Mouse (Mus musculus): ENCODE measurements around the gene Fam163a.

DNA sequence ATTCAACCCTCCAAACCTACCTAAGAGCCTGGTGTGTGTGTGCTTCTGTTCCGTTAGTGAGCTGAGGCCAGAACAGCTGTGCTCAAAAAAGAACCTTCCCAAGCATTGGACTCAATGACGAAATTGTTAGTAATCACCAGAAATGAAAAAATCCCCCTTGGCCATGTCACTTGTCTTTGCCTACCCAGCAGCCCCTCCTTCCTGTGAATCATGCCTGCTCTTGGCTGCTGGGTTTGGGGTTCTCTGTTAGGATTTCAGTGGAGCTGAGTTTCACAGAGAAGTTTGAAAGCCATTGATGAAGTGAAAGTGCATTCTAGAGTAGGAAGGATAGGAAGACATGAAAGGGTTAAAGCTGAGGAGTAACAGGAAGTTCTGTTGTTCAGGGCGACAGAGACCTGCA is 138.7 kb downstream of the Fam163a start:
- TF ChIP-seq CTCF (IDR thresholded peaks at IDR 0.05; ENCODE audit: insufficient read depth, low read length) (no peak), POLR2A (IDR thresholded peaks at IDR 0.05; ENCODE audit: borderline replicate concordance, extremely low read depth, low read depth, low read length) (no peak)
